Mouse (Mus musculus) heart, adult 9 months (tissue): ENCODE measurements around the gene Eml6.

Source experiments
- DNase-seq, 2 experiments: peaks; one replicate each; pipeline ENCODE4 v3.0.0; 2022; ENCODE audit warnings: low spot score in 2 of 2

Eml6 gene

GRCm38 (mm10) chr11:29748750-29749467 lies 276.9 kb downstream of the Eml6 start:
- DNase-seq: no peak

DNA sequence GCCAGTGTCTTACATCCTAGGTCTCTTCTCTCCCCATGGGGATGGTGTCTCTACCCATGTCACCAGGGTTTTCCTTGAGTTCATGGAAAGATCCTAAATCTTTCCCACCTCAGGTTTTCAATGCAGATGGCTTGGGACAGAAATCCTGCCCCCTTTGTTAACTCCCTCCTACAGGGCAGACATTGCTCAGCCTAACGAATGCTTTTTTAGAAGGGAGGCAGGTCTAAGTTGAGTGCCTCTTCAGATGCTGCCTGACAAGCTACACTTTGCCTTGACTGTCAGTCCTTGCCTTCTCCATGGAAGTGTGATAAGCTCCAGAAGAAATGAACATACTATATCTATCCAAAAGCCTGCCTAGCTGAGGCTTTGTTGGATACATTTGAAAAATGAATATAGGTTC lies 278.0 kb downstream of the Eml6 start:
- DNase-seq: no peak

GRCm38 (mm10) chr11:29747365-29747764 lies 278.5 kb downstream of the Eml6 start:
- no peak for DNase-seq

DNA sequence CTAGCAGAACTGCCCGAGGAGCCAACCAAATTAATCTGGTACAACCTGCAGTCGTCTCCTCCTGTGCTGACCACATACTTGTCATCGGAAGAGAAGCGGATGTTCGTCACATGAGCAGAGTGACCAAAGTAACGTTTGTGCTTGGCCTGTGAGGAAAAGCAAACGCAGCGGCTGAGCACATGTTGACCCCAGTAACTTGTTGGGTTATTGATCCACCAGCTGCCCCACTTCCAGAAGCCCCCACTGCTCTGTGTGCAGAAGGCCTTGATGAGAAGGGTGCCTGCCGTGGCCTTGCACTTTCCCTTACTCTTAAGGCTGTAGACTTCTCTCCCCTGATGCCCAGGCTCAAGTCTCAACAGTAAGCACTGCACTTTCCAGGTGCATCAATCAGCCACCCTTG lies 279.6 kb downstream of the Eml6 start:
- no peak for DNase-seq

GRCm38 (mm10) chr11:29745513-29745912 lies 280.3 kb downstream of the Eml6 start:
- no peak for DNase-seq

GRCm38 (mm10) chr11:29744760-29745430 lies 280.9 kb downstream of the Eml6 start:
- DNase-seq: no peak

GRCm38 (mm10) chr11:29739752-29740151 lies 286.1 kb downstream of the Eml6 start:
- DNase-seq: no peak

GRCm38 (mm10) chr11:29727901-29728300 lies 297.9 kb downstream of the Eml6 start:
- no peak for DNase-seq

DNA sequence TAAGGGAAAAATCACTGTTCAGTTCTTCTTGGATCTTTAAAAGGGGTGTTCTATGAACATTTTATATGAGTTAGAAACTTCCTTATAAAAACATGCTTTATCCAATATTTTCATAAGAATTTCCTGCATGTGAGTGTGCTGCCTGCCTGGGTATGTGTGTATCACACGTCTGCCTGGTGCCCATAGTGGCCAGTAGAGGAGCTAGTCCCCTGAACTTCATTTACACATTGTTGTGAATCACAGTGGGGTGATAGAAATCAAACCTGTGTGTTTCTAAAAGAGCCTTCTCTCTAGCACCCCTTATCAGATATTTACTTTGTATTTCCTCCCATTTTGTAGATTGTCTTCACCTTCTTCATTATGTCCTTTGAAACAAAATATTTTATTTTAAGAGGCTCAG lies 300.2 kb downstream of the Eml6 start:
- DNase-seq: no peak

DNA sequence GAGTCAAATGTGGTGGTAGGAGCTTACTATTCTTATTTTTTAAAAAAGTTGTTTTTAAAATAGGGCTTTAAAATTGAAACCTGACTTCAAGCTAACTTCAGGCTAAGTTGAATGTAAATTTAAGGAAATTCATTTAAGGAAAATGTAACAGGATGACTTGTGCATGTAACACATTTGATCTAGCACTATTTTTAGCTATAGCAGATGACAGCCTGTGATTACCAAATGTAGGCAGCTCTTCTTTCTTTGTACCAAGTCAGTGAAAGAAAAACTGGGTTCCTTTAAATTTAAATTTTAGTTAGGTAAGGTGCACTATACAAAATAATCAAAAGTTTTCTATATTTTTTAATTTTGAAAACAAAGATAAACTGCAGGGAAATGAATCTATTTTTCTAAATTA lies 300.7 kb downstream of the Eml6 start:
- DNase-seq: no peak

DNA sequence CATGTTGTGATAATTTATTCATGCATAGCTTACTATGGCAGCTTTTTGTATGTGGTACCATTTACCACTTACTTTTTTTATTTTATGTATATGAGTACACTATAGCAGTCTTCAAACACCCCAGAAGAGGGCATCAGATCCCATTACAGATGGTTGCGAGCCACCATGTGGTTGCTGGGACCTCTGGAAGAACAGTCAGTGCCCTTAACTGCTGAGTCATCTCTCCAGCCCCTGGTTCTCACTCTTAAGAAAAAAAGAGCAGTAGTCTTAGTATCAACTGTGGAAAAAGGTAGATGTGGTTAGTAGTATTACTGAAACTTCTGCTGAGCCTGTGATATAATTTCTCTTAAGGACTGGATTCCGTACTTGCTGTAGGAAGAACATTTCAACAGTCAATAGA lies 301.6 kb downstream of the Eml6 start:
- DNase-seq: no peak

- DNase-seq: no peak
Observed at GRCm38 (mm10) chr11:29719597-29719996, 306.2 kb downstream of the Eml6 start.

- DNase-seq: peak in 1 of 2 experiments; percentile 15
Observed at GRCm38 (mm10) chr11:29718541-29718940, 307.3 kb downstream of the Eml6 start.

GRCm38 (mm10) chr11:29715499-29715898 lies 310.3 kb downstream of the Eml6 start:
- no peak for DNase-seq

- peak in 1 of 2 experiments; percentile 16 for DNase-seq
Observed at GRCm38 (mm10) chr11:29714789-29715188, 311.0 kb downstream of the Eml6 start.

DNA sequence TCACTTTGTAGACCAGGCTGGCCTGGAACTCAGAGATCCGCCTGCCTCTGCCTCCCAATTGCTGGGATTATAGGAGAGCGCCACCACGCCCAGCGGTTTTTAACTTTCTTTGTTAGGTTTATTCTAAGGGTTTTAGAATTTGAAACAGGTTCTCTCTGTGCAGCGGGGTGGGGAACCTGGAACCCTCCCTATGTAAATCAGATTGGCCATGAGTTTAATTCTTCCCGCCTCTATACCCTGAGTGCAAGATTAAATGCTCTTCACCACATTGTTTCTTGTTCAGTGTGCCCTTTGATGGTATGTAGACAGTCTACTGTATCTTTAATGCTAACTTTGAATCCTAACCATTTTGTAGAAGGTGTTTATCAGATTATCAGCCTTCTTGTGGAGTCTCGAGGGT lies 311.7 kb downstream of the Eml6 start:
- no peak for DNase-seq

DNA sequence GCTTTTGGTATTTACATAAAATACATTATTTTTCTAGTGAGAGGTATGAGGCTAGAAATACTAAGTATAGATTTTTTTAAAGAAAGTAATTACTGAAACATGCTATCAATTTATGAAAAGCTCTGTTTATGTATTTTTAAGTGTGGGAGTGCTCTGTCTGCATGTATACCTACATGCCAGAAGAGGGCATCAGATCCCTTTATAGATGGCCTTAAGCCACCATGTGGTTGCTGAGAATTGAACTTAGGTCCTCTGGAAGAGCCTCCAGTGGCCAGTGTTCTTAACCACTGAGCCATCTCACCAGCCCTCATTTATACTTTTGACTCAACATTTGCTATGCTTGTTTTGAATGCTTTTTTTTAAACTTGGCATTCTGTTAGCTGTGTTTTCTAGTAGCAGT lies 316.3 kb downstream of the Eml6 start:
- no peak for DNase-seq

DNA sequence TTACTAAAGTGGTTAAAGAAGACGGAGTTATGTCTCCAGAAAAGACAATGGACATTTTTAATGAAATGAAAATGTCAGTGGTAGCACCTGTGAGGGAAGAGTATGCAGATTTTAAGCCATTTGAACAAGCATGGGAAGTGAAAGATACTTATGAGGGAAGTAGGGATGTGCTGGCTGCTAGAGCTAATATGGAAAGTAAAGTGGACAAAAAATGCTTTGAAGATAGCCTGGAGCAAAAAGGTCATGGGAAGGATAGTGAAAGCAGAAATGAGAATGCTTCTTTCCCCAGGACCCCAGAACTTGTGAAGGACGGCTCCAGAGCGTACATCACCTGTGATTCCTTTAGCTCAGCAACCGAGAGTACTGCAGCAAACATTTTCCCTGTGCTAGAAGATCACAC lies 319.0 kb downstream of the Eml6 start:
- DNase-seq: peak in 1 of 2 experiments; percentile 12

- DNase-seq: no peak
Observed at GRCm38 (mm10) chr11:29705263-29705662, 320.6 kb downstream of the Eml6 start.

GRCm38 (mm10) chr11:29702721-29703120 lies 323.1 kb downstream of the Eml6 start:
- DNase-seq: peak in 1 of 2 experiments; percentile 19

DNA sequence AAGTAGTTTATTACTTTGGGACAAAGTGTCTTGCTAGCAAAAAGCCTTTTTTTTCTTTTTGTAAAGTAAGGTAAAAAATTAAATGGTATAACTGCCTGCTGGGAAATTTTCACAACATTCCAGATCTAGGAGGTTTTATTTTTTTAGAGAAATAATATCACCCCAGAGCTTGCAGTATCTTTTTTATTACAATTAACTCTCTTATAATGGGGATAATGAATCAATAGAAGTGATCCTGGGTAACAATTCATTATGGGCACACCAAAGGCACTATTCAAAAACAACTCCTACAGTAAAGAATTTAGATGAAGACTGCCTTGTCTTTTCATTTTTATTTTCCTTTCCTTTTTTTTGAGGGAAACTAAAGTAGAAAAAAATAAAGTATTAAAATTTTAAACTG lies 331.1 kb downstream of the Eml6 start:
- DNase-seq: no peak

- DNase-seq: peak; percentile 84 to 86
Observed at GRCm38 (mm10) chr11:29693576-29694410, 332.0 kb downstream of the Eml6 start.
